Mouse (Mus musculus) CH12.LX (cell line): ENCODE measurements around the gene Siae. TPM values are rescaled to one million over a fixed set of nuclear protein-coding genes. Genes with fewer than 3 reads are reported as not detected.

ENCODE experiments used
- DNase-seq: peaks from one replicate; pipeline ENCODE4 v3.0.0-alpha.2; 2013; ENCODE audit errors: extremely low read depth
- H3K27ac ChIP-seq: 2 replicates; pipeline ENCODE4 v1.5.1; 2012; ENCODE audit warnings: low read depth, mild to moderate bottlenecking, control low read depth, moderate library complexity; ENCODE audit not compliant: insufficient read depth
- H3K27me3 ChIP-seq: replicated peaks from 2 replicates; pipeline ENCODE3; 2012; ENCODE audit warnings: inconsistent platforms
- H3K36me3 ChIP-seq, 2 experiments: replicated peaks in 1 of 2; 2 replicates each; pipeline versions ENCODE3 to v1.6.1; 2012; ENCODE audit warnings: inconsistent platforms in 1 of 2, low read length in 1 of 2, mild to moderate bottlenecking in 1 of 2, mixed read lengths in 1 of 2, moderate library complexity in 1 of 2; ENCODE audit not compliant: control insufficient read depth in 1 of 2, insufficient read depth in 1 of 2
- H3K4me1 ChIP-seq, 2 experiments: 2 replicates each; pipeline ENCODE4 v1.6.1; 2012; ENCODE audit warnings: inconsistent platforms in 1 of 2, moderate library complexity in 1 of 2; ENCODE audit not compliant: insufficient read depth in 2 of 2, control insufficient read depth in 1 of 2
- H3K4me2 ChIP-seq: 2 replicates; pipeline ENCODE4 v1.6.1; 2012; ENCODE audit warnings: low read depth, mild to moderate bottlenecking, control low read depth; ENCODE audit not compliant: poor library complexity, insufficient read depth, severe bottlenecking
- H3K4me3 ChIP-seq, 3 experiments: fragments of 150-350 bp in 1 of 3; sonication (generic) in 1 of 3; replicated peaks in 1 of 3; 2 replicates each; pipeline versions ENCODE3 to v1.5.1; 2011 to 2012; ENCODE audit warnings: low read depth in 2 of 3, low read length in 2 of 3, mild to moderate bottlenecking in 2 of 3, moderate library complexity in 2 of 3, control low read depth in 1 of 3, improper control_type of control experiment in 1 of 3, inconsistent platforms in 1 of 3, mixed read lengths in 1 of 3; ENCODE audit not compliant: poor library complexity in 1 of 3
- H3K79me2 ChIP-seq: replicated peaks from 2 replicates; pipeline ENCODE4 v1.6.1; 2012; ENCODE audit warnings: mild to moderate bottlenecking, moderate library complexity; ENCODE audit not compliant: control insufficient read depth, poor library complexity, insufficient read depth, severe bottlenecking; ENCODE audit errors: extremely low read depth
- H3K9ac ChIP-seq: 2 replicates; pipeline ENCODE4 v1.6.1; 2012; ENCODE audit warnings: low read depth, mild to moderate bottlenecking, control low read depth, moderate library complexity; ENCODE audit not compliant: insufficient read depth
- H3K9me3 ChIP-seq: replicated peaks from 2 replicates; pipeline ENCODE3; 2012; ENCODE audit warnings: low read length, inconsistent platforms, mixed read lengths
- EP300 ChIP-seq: IDR thresholded peaks from 2 replicates; pipeline ENCODE4 v1.6.1; 2011; ENCODE audit warnings: low read length, improper control_type of control experiment
- JUND ChIP-seq: conservative IDR thresholded peaks from 2 replicates; pipeline ENCODE4 v1.6.1; 2011; ENCODE audit warnings: low read depth, low read length, improper control_type of control experiment
- MAFK ChIP-seq: IDR thresholded peaks from 2 replicates; pipeline ENCODE4 v1.6.1; 2011; ENCODE audit warnings: low read length, improper control_type of control experiment; ENCODE audit not compliant: insufficient replicate concordance
- MAZ ChIP-seq: IDR thresholded peaks from 2 replicates; pipeline ENCODE4 v1.6.1; 2012; ENCODE audit warnings: low read depth, mild to moderate bottlenecking, inconsistent platforms, low read length, improper control_type of control experiment, moderate library complexity
- MXI1 ChIP-seq: IDR thresholded peaks from 2 replicates; pipeline ENCODE4 v1.6.1; 2011; ENCODE audit warnings: mild to moderate bottlenecking, low read depth, low read length, improper control_type of control experiment
- NELFE ChIP-seq: IDR thresholded peaks from 2 replicates; pipeline ENCODE4 v1.6.1; 2011; ENCODE audit warnings: low read depth, low read length, improper control_type of control experiment
- SIN3A ChIP-seq: IDR thresholded peaks from 2 replicates; pipeline ENCODE4 v1.6.1; 2012; ENCODE audit warnings: low read length, improper control_type of control experiment, inconsistent platforms
- TCF12 ChIP-seq: IDR thresholded peaks from 2 replicates; pipeline ENCODE4 v1.6.1; 2014; ENCODE audit warnings: low read depth, mild to moderate bottlenecking, inconsistent platforms, low read length, improper control_type of control experiment
- dilution Hi-C: fragments of 300-500 bp; cut with MboI; formaldehyde crosslinking; loops from 2 replicates; pipeline ENCODE4 v1.14.3; 2020; ENCODE audit warnings: low sequenced_read_pairs; ENCODE audit not compliant: extremely low pct_unique_long_range_greater_than_20kb, extremely low pct_ligation_motif_present
- in situ Hi-C: fragments of 300-500 bp; cut with MboI; formaldehyde crosslinking; loops from 3 replicates; pipeline ENCODE4 v1.14.3; 2019; ENCODE audit warnings: low sequenced_read_pairs, low pct_ligation_motif_present, low pct_unique_long_range_greater_than_20kb, mixed read lengths
- polyA plus RNA-seq: library from polyadenylated mRNA; unstranded; fragments of >175 nt; gene quantifications from 2 replicates; pipeline ENCODE4 v1.2.1, GENCODE M21; 2012; ENCODE audit warnings: low read depth; ENCODE audit not compliant: insufficient read length
- total RNA-seq, 2 experiments: library from RNA; depleted of rRNA; stranded (reverse); fragments of 300-350 nt in 1 of 2; fragments of >200 nt in 1 of 2; gene quantifications; 2 replicates each; pipeline ENCODE4 v1.2.3; 2012 to 2014

Gene Siae
- total and polyA plus RNA-seq, 3 experiments = 6.2 to 8.6 (median 7.9) TPM

GRCm38 (mm10) chr9:37550435-37550834 lies 5.1 kb upstream of the Siae start:
- Histone ChIP-seq H3K36me3 (no peaks in the 10 kb centered on the region), H3K9me3 (no peaks in the 10 kb centered on the region), H3K4me3 (no peak overlapping the region)
- DNase-seq = no peak
- in situ Hi-C loops (no loop called here), dilution Hi-C loops (no loop called here)
- TF ChIP-seq MAZ = no peak
- no peak for TF ChIP-seq MAFK
- TF ChIP-seq, all 38 proteins: peak for 0
- no peak overlapping the region for H3K4me2 ChIP-seq
- no peaks in the 10 kb centered on the region for H3K79me2 ChIP-seq
- H3K4me1 ChIP-seq = peaks cover 8 to 38% of the 10 kb centered on the region in 2 experiments
- H3K27me3 ChIP-seq = peaks cover 31% of the 10 kb centered on the region
- no peak overlapping the region for H3K9ac ChIP-seq
- H3K27ac ChIP-seq = no peak overlapping the region

GRCm38 (mm10) chr9:37551751-37552531 lies 3.6 kb upstream of the Siae start:
- Histone ChIP-seq H3K4me2 (peak overlapping the region; percentile 77), H3K27me3 (peaks cover 31% of the 10 kb centered on the region), H3K79me2 (no peaks in the 10 kb centered on the region), H3K36me3 (no peaks in the 10 kb centered on the region), H3K9ac (peak overlapping the region; percentile 18; the same call in 1 of the 2 replicates), H3K4me1 (peaks cover 6 to 45% of the 10 kb centered on the region in 2 experiments), H3K9me3 (no peaks in the 10 kb centered on the region), H3K27ac (no peak overlapping the region), H3K4me3 (peak overlapping the region in 2 of 3 experiments; percentile 22 to 41)
- DNase-seq = no peak
- dilution Hi-C loops (no loop called here), in situ Hi-C loops (no loop called here)
- no peak for TF ChIP-seq TCF12
- no peak for TF ChIP-seq MXI1
- no peak for TF ChIP-seq NELFE

- H3K27me3 ChIP-seq = peaks cover 31% of the 10 kb centered on the region
- H3K4me2 ChIP-seq = peak within 1 kb of the TSS; percentile 77
- no peak within 1 kb of the TSS for H3K27ac ChIP-seq
- peaks cover 6 to 45% of the 10 kb centered on the region in 2 experiments for H3K4me1 ChIP-seq
- no peaks in the 10 kb centered on the region for H3K79me2 ChIP-seq
- H3K4me3 ChIP-seq = peak within 1 kb of the TSS in 2 of 3 experiments; percentile 22 to 41
- TF ChIP-seq JUND = no peak
- no peak for TF ChIP-seq EP300
- 0 out of 2 replicates have a peak, but pooled peaks have one; percentile 58 for TF ChIP-seq SIN3A
- H3K9ac ChIP-seq = peak within 1 kb of the TSS; percentile 18; the same call in 1 of the 2 replicates
- H3K9me3 ChIP-seq = no peaks in the 10 kb centered on the region
- peak; percentile 68 for DNase-seq
- dilution Hi-C loops (no loop called here), in situ Hi-C loops (no loop called here)
- H3K36me3 ChIP-seq = no peaks in the 10 kb centered on the region
These were observed 2.8 kb upstream of the Siae start, which contains the start of gene Nrgn for GRCm38 (mm10) chr9:37552536-37553293. Nrgn (minus strand) TSS chr9:37552904.
